Mouse (Mus musculus) cerebellum, adult 2 months (tissue): ENCODE measurements around the gene Hoxb4. TPM values are rescaled to one million over a fixed set of nuclear protein-coding genes. Genes with fewer than 3 reads are reported as not detected.

Experiments used
- DNase-seq, 2 experiments: peaks; one replicate each; pipeline ENCODE4 v3.0.0; 2021
- H3K27ac ChIP-seq: fragments of 200-500 bp; 2 replicates; pipeline ENCODE4 v1.5.1; 2012; ENCODE audit warnings: low read length, control low read depth, inconsistent platforms; ENCODE audit not compliant: insufficient read depth
- H3K27me3 ChIP-seq: fragments of 200-500 bp; 2 replicates; pipeline ENCODE4 v1.6.1; 2012; ENCODE audit warnings: inconsistent platforms, mild to moderate bottlenecking, low read length, moderate library complexity; ENCODE audit not compliant: control insufficient read depth, insufficient read depth
- H3K4me1 ChIP-seq: fragments of 200-500 bp; 2 replicates; pipeline ENCODE4 v1.6.1; 2011; ENCODE audit warnings: low read length; ENCODE audit not compliant: control insufficient read depth, insufficient read depth
- H3K4me3 ChIP-seq: fragments of 200-500 bp; replicated peaks from 2 replicates; pipeline ENCODE3; 2011; ENCODE audit warnings: mild to moderate bottlenecking, low read depth, low read length, control low read depth; ENCODE audit not compliant: insufficient read depth
- CTCF ChIP-seq: fragments of 200-500 bp; IDR thresholded peaks from 2 replicates; pipeline ENCODE4 v1.5.1; 2011; ENCODE audit warnings: low read depth, mild to moderate bottlenecking, control low read depth, low read length, moderate library complexity, borderline replicate concordance; ENCODE audit not compliant: insufficient read depth
- POLR2A ChIP-seq: fragments of 200-500 bp; IDR thresholded peaks from 2 replicates; pipeline ENCODE4 v1.6.1; 2011; ENCODE audit warnings: low read length, control low read depth, borderline replicate concordance; ENCODE audit not compliant: insufficient read depth
- WGBS: fragments of 180-500 bp; shearing (Covaris S2); methylation state at CpG from one replicate; pipeline ENCODE4 v1.1.7; 2018; 5-methylcytosine and 5-hydroxymethylcytosine counted together
- polyA plus RNA-seq: library from polyadenylated mRNA; depleted of rRNA; stranded (reverse); fragments of >200 nt; gene quantifications from 2 replicates; pipeline ENCODE4 v1.2.3, GENCODE M21; 2012

The Hoxb4 gene
- polyA plus RNA-seq, 1 experiment, result 1.5 TPM

GRCm38 (mm10) chr11:96311520-96312417 is 6.3 kb upstream of the Hoxb4 start:
- H3K27me3 ChIP-seq, result peaks cover 7% of the 10 kb centered on the region; the same call in 1 of the 2 replicates
- H3K27ac ChIP-seq, result no peak overlapping the region
- TF ChIP-seq POLR2A (no peak), CTCF (no peak)
- 3% methylated on average over 31 of the region's 31 CpGs for WGBS
- H3K4me3 ChIP-seq, result no peak overlapping the region
- no peak for DNase-seq
- no peaks in the 10 kb centered on the region for H3K4me1 ChIP-seq

GRCm38 (mm10) chr11:96313134-96313533 is 4.9 kb upstream of the Hoxb4 start:
- no peaks in the 10 kb centered on the region for H3K4me1 ChIP-seq
- WGBS, result 25% methylated on average over 2 of the region's 2 CpGs
- DNase-seq, result no peak
- no peak for TF ChIP-seq CTCF
- no peak for TF ChIP-seq POLR2A
- peaks cover 9% of the 10 kb centered on the region; the same call in 1 of the 2 replicates for H3K27me3 ChIP-seq
- H3K4me3 ChIP-seq, result no peak overlapping the region
- H3K27ac ChIP-seq, result no peak overlapping the region

GRCm38 (mm10) chr11:96313806-96314428 is 4.2 kb upstream of the Hoxb4 start:
- no peak overlapping the region for H3K27ac ChIP-seq
- no peak for TF ChIP-seq CTCF
- no peak for TF ChIP-seq POLR2A
- peaks cover 9% of the 10 kb centered on the region; the same call in 1 of the 2 replicates for H3K27me3 ChIP-seq
- no peak for DNase-seq
- WGBS, result 6% methylated on average over 12 of the region's 12 CpGs
- no peak overlapping the region for H3K4me3 ChIP-seq
- H3K4me1 ChIP-seq, result no peaks in the 10 kb centered on the region

- Histone ChIP-seq H3K4me3 (no peak overlapping the region), H3K27me3 (peaks cover 11% of the 10 kb centered on the region; the same call in 1 of the 2 replicates), H3K4me1 (no peaks in the 10 kb centered on the region), H3K27ac (no peak overlapping the region)
- no peak for DNase-seq
- 2% methylated on average over 34 of the region's 34 CpGs for WGBS
- no peak for TF ChIP-seq CTCF
- no peak for TF ChIP-seq POLR2A
Measured at GRCm38 (mm10) chr11:96314671-96315343, 3.3 kb upstream of the Hoxb4 start.

- TF ChIP-seq CTCF (no peak), POLR2A (no peak)
- WGBS, result 4% methylated on average over 5 of the region's 5 CpGs
- peaks cover 13% of the 10 kb centered on the region; the same call in 1 of the 2 replicates for H3K27me3 ChIP-seq
- no peak overlapping the region for H3K27ac ChIP-seq
- no peak overlapping the region for H3K4me3 ChIP-seq
- H3K4me1 ChIP-seq, result no peaks in the 10 kb centered on the region
- no peak for DNase-seq
Measured at GRCm38 (mm10) chr11:96315344-96315681, 2.8 kb upstream of the Hoxb4 start.

- H3K4me3 ChIP-seq, result no peak overlapping the region
- H3K4me1 ChIP-seq, result no peaks in the 10 kb centered on the region
- H3K27me3 ChIP-seq, result peaks cover 15% of the 10 kb centered on the region; the same call in 1 of the 2 replicates
- no peak overlapping the region for H3K27ac ChIP-seq
- no peak for TF ChIP-seq POLR2A
- TF ChIP-seq CTCF, result no peak
- DNase-seq, result no peak
- WGBS, result 6% methylated on average over 18 of the region's 18 CpGs
Measured at GRCm38 (mm10) chr11:96316696-96317607, 1.1 kb upstream of the Hoxb4 start.

GRCm38 (mm10) chr11:96318368-96319070 is 452 bp downstream of the Hoxb4 start:
- WGBS, result under 1% methylated on average over 45 of the region's 45 CpGs
- no peak overlapping the region for H3K27ac ChIP-seq
- no peaks in the 10 kb centered on the region for H3K4me1 ChIP-seq

More at GRCm38 (mm10) chr11:96318368-96319070, 452 bp downstream of the Hoxb4 start:
- Histone ChIP-seq H3K27me3 (peaks cover 14% of the 10 kb centered on the region; the same call in 1 of the 2 replicates), H3K4me3 (no peak overlapping the region)
- TF ChIP-seq CTCF (no peak), POLR2A (no peak)
- no peak for DNase-seq
